Mouse (Mus musculus): ENCODE measurements around the gene Gm9745.
"Not testable (repeated sequence)": the region's sequence is repeated elsewhere in the genome, so short reads cannot be mapped to it uniquely, and the experiment has no call there.

The Gm9745 gene

GRCm38 (mm10) chr13:8948131-8948530, at the start of gene Gm9745:
Gm9745 (minus strand) TSS chr13:8948231.
- DNase-seq (ENCODE audit: low spot score in 2 of 2), result not testable (repeated sequence)

GRCm38 (mm10) chr13:8997221-8997620, 49.2 kb upstream of the Gm9745 start:
- not testable (repeated sequence) for DNase-seq (ENCODE audit: low spot score in 2 of 2)

- DNase-seq (ENCODE audit: low spot score in 2 of 2), result peak; percentile 96
These were observed 48.2 kb upstream of the Gm9745 start, which contains the start of gene Gtpbp4 for GRCm38 (mm10) chr13:8995990-8996786. Gtpbp4 (minus strand) TSS chr13:8996083.

- DNase-seq (ENCODE audit: low spot score in 2 of 2), result no peak
These were observed 47.3 kb upstream of the Gm9745 start for GRCm38 (mm10) chr13:8995159-8995989.

GRCm38 (mm10) chr13:8992231-8992630, 44.2 kb upstream of the Gm9745 start:
- no peak for DNase-seq (ENCODE audit: low spot score in 2 of 2)

- DNase-seq (ENCODE audit: low spot score in 2 of 2), result no peak
These were observed 24.9 kb upstream of the Gm9745 start for GRCm38 (mm10) chr13:8972972-8973371.

GRCm38 (mm10) chr13:8972369-8972768, 24.3 kb upstream of the Gm9745 start:
- DNase-seq (ENCODE audit: low spot score in 2 of 2), result no peak

- no peak for DNase-seq (ENCODE audit: low spot score in 2 of 2)
These were observed 19.7 kb upstream of the Gm9745 start for GRCm38 (mm10) chr13:8967742-8968141.

GRCm38 (mm10) chr13:8965224-8965623, 17.2 kb upstream of the Gm9745 start:
- no peak for DNase-seq (ENCODE audit: low spot score in 2 of 2)

- not testable (repeated sequence) for DNase-seq (ENCODE audit: low spot score in 2 of 2)
These were observed 14.2 kb upstream of the Gm9745 start for GRCm38 (mm10) chr13:8962266-8962665.

- not testable (repeated sequence) for DNase-seq (ENCODE audit: low spot score in 2 of 2)
These were observed 13.3 kb upstream of the Gm9745 start for GRCm38 (mm10) chr13:8961128-8961888.

GRCm38 (mm10) chr13:8959554-8959953, 11.5 kb upstream of the Gm9745 start:
- DNase-seq (ENCODE audit: low spot score in 2 of 2), result not testable (repeated sequence)

GRCm38 (mm10) chr13:8959058-8959457, 11.0 kb upstream of the Gm9745 start:
- DNase-seq (ENCODE audit: low spot score in 2 of 2), result not testable (repeated sequence)

GRCm38 (mm10) chr13:8956873-8957272, 8.8 kb upstream of the Gm9745 start:
- DNase-seq (ENCODE audit: low spot score in 2 of 2), result not testable (repeated sequence)

GRCm38 (mm10) chr13:8955127-8955526, 7.1 kb upstream of the Gm9745 start:
- DNase-seq (ENCODE audit: low spot score in 2 of 2), result not testable (repeated sequence)

- not testable (repeated sequence) for DNase-seq (ENCODE audit: low spot score in 2 of 2)
These were observed 4.5 kb upstream of the Gm9745 start, which contains the start of gene Idi2 for GRCm38 (mm10) chr13:8952563-8952962. Idi2 (plus strand) TSS chr13:8952863.

- DNase-seq (ENCODE audit: low spot score in 2 of 2), result not testable (repeated sequence)
These were observed 4.2 kb downstream of the Gm9745 start for GRCm38 (mm10) chr13:8943828-8944227.

GRCm38 (mm10) chr13:8941701-8942100, 6.3 kb downstream of the Gm9745 start:
- DNase-seq (ENCODE audit: low spot score in 2 of 2), result not testable (repeated sequence)

GRCm38 (mm10) chr13:8941110-8941509, 6.9 kb downstream of the Gm9745 start:
- not testable (repeated sequence) for DNase-seq (ENCODE audit: low spot score in 2 of 2)

GRCm38 (mm10) chr13:8937611-8938140, 10.4 kb downstream of the Gm9745 start:
- not testable (repeated sequence) for DNase-seq (ENCODE audit: low spot score in 2 of 2)

- no peak for DNase-seq (ENCODE audit: low spot score in 2 of 2)
These were observed 14.5 kb downstream of the Gm9745 start for GRCm38 (mm10) chr13:8933499-8933898.
